Mouse (Mus musculus) ES-Bruce4 (cell line): ENCODE measurements at regions not wholly inside any gene's neighbourhood (a gene's known extent, or its start where the extent isn't known, plus 50 kb on each side); places are given as distances from the start of the nearest gene placed in this dataset.

Source experiments
- CTCF ChIP-seq: IDR thresholded peaks from one replicate; pipeline ENCODE4 v1.8.1; 2011; ENCODE audit warnings: low read depth, low read length
- EP300 ChIP-seq: IDR thresholded peaks from 2 replicates; pipeline ENCODE4 v1.6.1; 2011; ENCODE audit warnings: low read depth, low read length; ENCODE audit not compliant: insufficient read depth
- POLR2A ChIP-seq: IDR thresholded peaks from one replicate; pipeline ENCODE4 v1.8.1; 2011; ENCODE audit warnings: low read length; ENCODE audit not compliant: insufficient read depth

DNA sequence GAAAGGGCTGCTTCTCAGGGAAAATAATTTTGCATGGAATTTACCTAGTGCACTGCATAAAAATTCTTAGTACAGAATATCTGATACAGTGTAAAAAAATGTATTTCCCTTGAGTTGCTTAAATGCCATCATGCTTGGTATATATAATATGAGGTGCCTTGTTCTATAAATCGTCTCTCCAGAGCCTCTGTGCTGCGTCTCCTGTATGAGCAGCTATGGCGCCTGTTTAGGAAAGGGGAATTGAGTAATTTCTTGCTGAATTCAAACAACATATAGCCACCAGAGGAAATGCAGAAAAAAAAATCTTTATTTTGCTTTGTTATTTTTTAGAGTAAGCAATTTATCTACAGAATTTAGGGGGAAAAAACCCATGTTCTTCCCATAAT lies 95.4 kb upstream of the Rap1b start:
- no peak for TF ChIP-seq EP300
- no peak for TF ChIP-seq POLR2A
- no peak for TF ChIP-seq CTCF
